In the genomic region with DNA sequence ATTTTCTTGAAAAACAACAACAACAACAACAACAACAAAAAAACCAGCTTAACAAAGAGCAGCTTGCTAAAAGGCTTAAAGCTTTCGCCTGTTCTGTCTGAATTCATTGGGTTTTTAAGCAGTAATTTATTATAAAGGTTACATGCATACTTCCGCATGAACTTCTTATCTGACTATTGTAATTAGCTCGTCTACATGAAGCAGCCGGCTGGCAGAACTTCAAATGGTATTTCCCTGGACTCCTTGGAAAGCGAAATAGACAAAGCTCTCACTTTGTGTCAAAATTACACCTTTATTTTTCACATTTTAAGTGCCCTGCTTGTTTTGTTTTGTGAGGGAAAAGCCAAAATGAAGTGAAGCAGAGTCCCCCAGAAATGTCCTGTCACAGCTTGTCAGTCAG, we compare ENCODE assay signal across 25 mouse cellular contexts. TPM values are rescaled to one million over a fixed set of nuclear protein-coding genes. Genes with fewer than 3 reads are reported as not detected.
A peak's percentile ranks its signal among the peaks of the same experiment; 100 is the strongest.
DNase-seq lines count a peak whose midpoint lies in the region; ATAC-seq and TF ChIP-seq lines count a peak whose summit lies in the region.
"Had no signal": no experiment of that assay in that cellular context is flagged by ENCODE, and none has a peak within 500 bp of the region (broad histone marks: within the 10 kb centered on the region; RNA-seq: fewer than 3 reads in every experiment).

No protein-coding gene starts in this region.

- H3K27ac ChIP-seq in kidney, embryonic 15.5 days, result peak overlapping the region; percentile 47
- no peak overlapping the region for H3K27ac ChIP-seq in kidney, adult 2 months (ENCODE audit: insufficient read depth, low read depth, low read length)
- H3K27ac ChIP-seq in lung, embryonic 14.5 days (ENCODE audit: low read depth), result no peak overlapping the region; the same call in 1 of the 2 replicates
- peak overlapping the region; percentile 41; the same call in 1 of the 2 replicates for H3K27ac ChIP-seq in small intestine, adult 2 months (ENCODE audit: insufficient read depth, low read depth, low read length)
- H3K27ac ChIP-seq: forebrain, embryonic 10.5 days; forebrain, embryonic 13.5 days; heart, embryonic 15.5 days; hindbrain, embryonic 14.5 days had no signal

- peaks cover 19% of the 10 kb centered on the region for H3K4me1 ChIP-seq in kidney, embryonic 15.5 days
- no peaks in the 10 kb centered on the region for H3K4me1 ChIP-seq in kidney, adult 2 months (ENCODE audit: control insufficient read depth, insufficient read depth, low read length)
- H3K4me1 ChIP-seq in lung, embryonic 14.5 days (ENCODE audit: insufficient read depth), result peaks cover 10% of the 10 kb centered on the region
- H3K4me1 ChIP-seq in lung, adult 2 months (ENCODE audit: control insufficient read depth, insufficient read depth, low read length), result no peaks in the 10 kb centered on the region
- H3K4me1 ChIP-seq in small intestine, adult 2 months (ENCODE audit: control insufficient read depth, insufficient read depth, insufficient read length, low read length), result peaks cover 3% of the 10 kb centered on the region; the same call in 1 of the 2 replicates
- H3K4me1 ChIP-seq: forebrain, embryonic 10.5 days had no signal

- no peak overlapping the region for H3K9ac ChIP-seq in kidney, embryonic 15.5 days
- H3K9ac ChIP-seq in lung, embryonic 14.5 days, result no peak overlapping the region
- H3K9ac ChIP-seq: forebrain, embryonic 13.5 days; heart, embryonic 12.5 days; heart, embryonic 15.5 days; hindbrain, embryonic 14.5 days had no signal

- no peak for ATAC-seq in kidney, embryonic 15.5 days (replicated peaks; ENCODE audit: low FRiP score)
- ATAC-seq in lung, embryonic 14.5 days (ENCODE audit: insufficient read depth), result no peak
- ATAC-seq: forebrain, embryonic 13.5 days; Patski had no signal

- H3K36me3 ChIP-seq in kidney, embryonic 15.5 days, result no peaks in the 10 kb centered on the region
- H3K36me3 ChIP-seq in kidney, adult 2 months (ENCODE audit: control insufficient read depth, insufficient read depth, low read length), result no peaks in the 10 kb centered on the region
- no peaks in the 10 kb centered on the region for H3K36me3 ChIP-seq in lung, embryonic 14.5 days (ENCODE audit: insufficient read depth)
- no peaks in the 10 kb centered on the region for H3K36me3 ChIP-seq in small intestine, adult 2 months (ENCODE audit: control insufficient read depth, insufficient read depth, low read length)
- H3K36me3 ChIP-seq: forebrain, embryonic 10.5 days; G1E; heart, embryonic 12.5 days; heart, embryonic 15.5 days had no signal

- H3K4me3 ChIP-seq in kidney, embryonic 15.5 days (replicated peaks), result no peak overlapping the region
- H3K4me3 ChIP-seq in kidney, adult 2 months (ENCODE audit: insufficient read depth, low read depth, low read length), result no peak overlapping the region
- no peak overlapping the region for H3K4me3 ChIP-seq in lung, embryonic 14.5 days (ENCODE audit: low read depth, low read length)
- H3K4me3 ChIP-seq in lung, adult 2 months (replicated peaks; ENCODE audit: extremely low read depth, low read depth, low read length), result no peak overlapping the region
- H3K4me3 ChIP-seq in small intestine, adult 2 months (ENCODE audit: low read depth, low read length), result no peak overlapping the region
- H3K4me3 ChIP-seq: forebrain, embryonic 10.5 days; forebrain, embryonic 13.5 days; heart, embryonic 12.5 days; heart, embryonic 15.5 days had no signal

- 45% methylated on average over 5 of the region's 5 CpGs for WGBS in kidney, embryonic 15.5 days
- WGBS in kidney, adult 2 months, result 56% methylated on average over 5 of the region's 5 CpGs
- 36% methylated on average over 5 of the region's 5 CpGs for WGBS in lung, embryonic 14.5 days
- WGBS in lung, adult 2 months, result 40% methylated on average over 5 of the region's 5 CpGs
- WGBS in small intestine, adult 2 months, result 27% methylated on average over 5 of the region's 5 CpGs

- no peak for TF ChIP-seq POLR2A in kidney, adult 2 months (IDR thresholded peaks at IDR 0.05; ENCODE audit: low read depth, low read length)
- no peak for TF ChIP-seq POLR2A in lung, adult 2 months (IDR thresholded peaks at IDR 0.05; ENCODE audit: borderline replicate concordance, extremely low read depth, low read depth, low read length)
- TF ChIP-seq POLR2A in small intestine, adult 2 months (IDR thresholded peaks at IDR 0.05; ENCODE audit: low read depth, low read length), result no peak

- no peak for TF ChIP-seq CTCF in kidney, adult 2 months (conservative IDR thresholded peaks at IDR 0.05; ENCODE audit: insufficient read depth, insufficient read length, low read depth, low read length)
- no peak for TF ChIP-seq CTCF in lung, embryonic 14.5 days (IDR thresholded peaks at IDR 0.05; ENCODE audit: low read depth)
- TF ChIP-seq CTCF in lung, adult 2 months (IDR thresholded peaks at IDR 0.05; ENCODE audit: insufficient read depth, low read length), result no peak
- no peak for TF ChIP-seq CTCF in small intestine, adult 2 months (IDR thresholded peaks at IDR 0.05; ENCODE audit: extremely low read depth, insufficient read length, insufficient replicate concordance, low read depth, low read length)

- H3K4me2 ChIP-seq in kidney, embryonic 15.5 days, result no peak overlapping the region
- H3K4me2 ChIP-seq in lung, embryonic 14.5 days, result no peak overlapping the region
- H3K4me2 ChIP-seq: forebrain, embryonic 13.5 days; heart, embryonic 12.5 days; heart, embryonic 15.5 days; hindbrain, embryonic 14.5 days had no signal

- no peaks in the 10 kb centered on the region for H3K9me3 ChIP-seq in kidney, embryonic 15.5 days (replicated peaks)
- H3K9me3 ChIP-seq in lung, embryonic 14.5 days (ENCODE audit: low read depth, low read length), result no peaks in the 10 kb centered on the region
- H3K9me3 ChIP-seq: forebrain, embryonic 10.5 days; forebrain, embryonic 13.5 days; G1E; heart, embryonic 12.5 days; heart, embryonic 15.5 days had no signal

- H3K27me3 ChIP-seq in kidney, embryonic 15.5 days, result no peaks in the 10 kb centered on the region
- no peaks in the 10 kb centered on the region for H3K27me3 ChIP-seq in kidney, adult 2 months (replicated peaks; ENCODE audit: control insufficient read depth, insufficient read depth, low read length)
- no peaks in the 10 kb centered on the region for H3K27me3 ChIP-seq in lung, embryonic 14.5 days (ENCODE audit: insufficient read depth, low read length)
- H3K27me3 ChIP-seq in small intestine, adult 2 months (ENCODE audit: control insufficient read depth, insufficient read depth, low read length), result no peaks in the 10 kb centered on the region
- H3K27me3 ChIP-seq: CH12.LX; forebrain, embryonic 13.5 days; heart, embryonic 12.5 days; heart, embryonic 15.5 days; Patski had no signal

- no peak for DNase-seq in kidney, postnatal 36 days
- DNase-seq in kidney, postnatal 10 days, result peak; percentile 59
- DNase-seq in kidney, adult 2 months, result no peak
- peak; percentile 56 for DNase-seq in lung, embryonic 14.5 days
- no peak for DNase-seq in lung, adult 2 months
- DNase-seq: adrenal gland, postnatal 10 days; adrenal gland, postnatal 36 days; B cell, adult 2 months; cerebellum, adult 18-20 months; cerebellum, adult 9-10 months; cerebellum, postnatal 14 days; gastrocnemius, postnatal 25 days; heart, adult 18-20 months; heart, postnatal 10 days; heart, postnatal 4 days had no signal

RNA-seq across cellular contexts. Expression of gene Arhgdib, which starts 54.6 kb away (rescaled TPM):
- polyA plus RNA-seq in kidney, embryonic 15.5 days (2015; fragmentation: Nextera tagmentation; extraction: Ambion mirVana), result 62.1 and 63.8 TPM in 2 replicates
- 49.0 and 77.4 TPM in 2 replicates for polyA plus RNA-seq in kidney, adult 2 months (2012; rRNA removed)
- polyA plus RNA-seq in lung, embryonic 14.5 days (2014; fragmentation: Nextera tagmentation; extraction: Ambion mirVana), result 71.9 and 72.6 TPM in 2 replicates
- 55.5 and 82.9 TPM in 2 replicates for polyA plus RNA-seq in lung, adult 2 months (2012; rRNA removed)
- 11.2 and 22.6 TPM in 2 replicates for polyA plus RNA-seq in small intestine, adult 2 months (2012; rRNA removed)

Comparison
In these comparisons a context has a peak if more than half of its experiments do, and no peak if none do; other contexts are left out.
1. H3K27ac ChIP-seq: peak in kidney, embryonic 15.5 days (single experiment) and small intestine, adult 2 months (single experiment); none in kidney, adult 2 months (single experiment) and lung, embryonic 14.5 days (single experiment).
2. DNase-seq: peak in kidney, postnatal 10 days (single experiment) and lung, embryonic 14.5 days (single experiment); none in kidney, postnatal 36 days (0 of 2), kidney, adult 2 months (single experiment) and lung, adult 2 months (single experiment).